Mouse (Mus musculus) erythroblast, embryonic 14.5 days (primary cell): ENCODE results near the gene Shd. TPM values are rescaled to one million over a fixed set of nuclear protein-coding genes. Genes with fewer than 3 reads are reported as not detected.

Source experiments
- H3K27me3 ChIP-seq: 2 replicates; pipeline ENCODE4 v1.6.1; 2012; ENCODE audit warnings: inconsistent platforms; ENCODE audit not compliant: control insufficient read depth
- H3K36me3 ChIP-seq: 2 replicates; pipeline ENCODE4 v1.6.1; 2012; ENCODE audit warnings: mild to moderate bottlenecking, inconsistent platforms; ENCODE audit not compliant: control insufficient read depth
- H3K4me1 ChIP-seq: 2 replicates; pipeline ENCODE4 v1.6.1; 2012; ENCODE audit warnings: inconsistent platforms; ENCODE audit not compliant: control insufficient read depth
- H3K4me3 ChIP-seq: replicated peaks from 2 replicates; pipeline ENCODE3; 2012; ENCODE audit warnings: moderate library complexity, mild to moderate bottlenecking, inconsistent platforms
- H3K9me3 ChIP-seq: 2 replicates; pipeline ENCODE4 v1.6.1; 2012; ENCODE audit warnings: low read length, inconsistent platforms, mixed read lengths; ENCODE audit not compliant: control insufficient read depth
- GATA1 ChIP-seq: IDR thresholded peaks from 2 replicates; pipeline ENCODE4 v1.6.1; 2012; ENCODE audit warnings: low read length, inconsistent platforms, mixed read lengths
- TAL1 ChIP-seq: IDR thresholded peaks from 3 replicates; pipeline ENCODE4 v1.6.1; 2012; ENCODE audit warnings: low read length, inconsistent platforms, mixed read lengths
- polyA plus RNA-seq: library from polyadenylated mRNA; stranded (reverse); fragments of >175 nt; gene quantifications from 2 replicates; pipeline ENCODE4 v1.2.3, GENCODE M21; 2012

Gene Shd
- polyA plus RNA-seq, 1 experiment = not detected

DNA sequence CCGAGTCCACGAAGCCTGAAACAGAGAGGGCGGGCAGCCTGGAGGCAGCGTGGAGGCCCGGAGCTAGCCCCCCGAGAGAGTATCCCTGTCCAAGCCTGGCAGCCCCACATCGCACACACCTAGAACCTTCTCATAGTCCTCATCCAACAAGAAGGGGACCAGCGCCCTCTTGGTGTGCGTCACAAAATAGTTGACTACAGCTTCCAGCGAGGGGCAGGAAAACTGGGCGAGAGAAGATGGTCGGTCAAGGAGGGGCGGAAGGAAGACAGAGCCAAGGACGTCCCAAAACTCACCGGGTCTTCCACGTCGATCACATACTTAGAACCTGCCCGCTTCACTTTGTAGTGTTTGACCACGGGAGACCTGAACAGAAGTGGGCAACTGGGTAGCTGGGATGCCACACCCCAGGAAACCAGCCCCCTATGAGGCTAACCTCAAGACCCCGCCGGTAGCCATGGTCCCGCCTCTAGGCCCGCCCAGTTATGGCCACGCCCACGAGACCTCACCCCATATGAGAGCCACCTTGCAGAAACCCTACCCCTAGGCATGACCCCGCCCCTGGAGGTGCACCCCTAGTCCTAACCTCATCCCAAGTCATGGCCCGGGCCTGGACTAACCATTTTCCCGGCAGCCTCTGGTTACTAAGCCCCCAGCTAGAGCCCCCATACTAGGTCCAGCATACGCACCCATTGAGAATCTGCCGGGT is 29.7 kb downstream of the Shd start:
- H3K4me1 ChIP-seq = peaks cover 2% of the 10 kb centered on the region; the same call in 1 of the 2 replicates
- H3K27me3 ChIP-seq = peaks cover 15% of the 10 kb centered on the region
- TF ChIP-seq GATA1 (no peak), TAL1 (no peak)
- no peaks in the 10 kb centered on the region for H3K36me3 ChIP-seq
- H3K4me3 ChIP-seq = no peak overlapping the region
- H3K9me3 ChIP-seq = no peaks in the 10 kb centered on the region

DNA sequence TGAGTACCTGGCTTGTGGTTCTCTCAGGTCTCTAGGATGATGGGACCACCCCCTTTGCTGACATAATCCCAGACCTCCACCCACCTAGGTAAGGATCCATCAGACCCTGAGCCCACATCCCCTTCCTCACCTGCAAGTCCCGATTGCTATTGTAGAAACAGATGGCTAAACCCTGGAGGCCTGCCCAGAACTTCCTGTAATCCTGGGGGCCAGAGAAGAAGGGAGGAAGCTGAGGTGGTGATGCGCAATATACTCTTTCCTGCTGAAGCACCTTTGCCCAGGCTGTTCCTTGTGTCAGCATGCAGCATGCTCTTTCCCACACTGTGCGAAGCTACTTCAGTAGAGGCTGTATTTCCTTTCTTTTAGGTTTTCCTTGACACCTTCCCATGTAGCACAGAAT is 32.7 kb downstream of the Shd start:
- peaks cover 21% of the 10 kb centered on the region for H3K27me3 ChIP-seq
- H3K9me3 ChIP-seq = no peaks in the 10 kb centered on the region
- no peak for TF ChIP-seq TAL1
- no peak for TF ChIP-seq GATA1
- no peaks in the 10 kb centered on the region for H3K36me3 ChIP-seq
- H3K4me3 ChIP-seq = no peak overlapping the region
- H3K4me1 ChIP-seq = peaks cover 10% of the 10 kb centered on the region

- TF ChIP-seq TAL1 (no peak), GATA1 (no peak)
- Histone ChIP-seq H3K36me3 (no peaks in the 10 kb centered on the region), H3K4me3 (peak within 1 kb of the TSS; percentile 4), H3K9me3 (no peaks in the 10 kb centered on the region), H3K27me3 (peaks cover 12% of the 10 kb centered on the region), H3K4me1 (peaks cover 33% of the 10 kb centered on the region)
These were observed 35.3 kb downstream of the Shd start, which contains the start of the genes Stap2 and Mpnd for GRCm38 (mm10) chr17:56005415-56006061. Stap2 (minus strand) TSS chr17:56005584. Mpnd (plus strand) TSS chr17:56005711.

DNA sequence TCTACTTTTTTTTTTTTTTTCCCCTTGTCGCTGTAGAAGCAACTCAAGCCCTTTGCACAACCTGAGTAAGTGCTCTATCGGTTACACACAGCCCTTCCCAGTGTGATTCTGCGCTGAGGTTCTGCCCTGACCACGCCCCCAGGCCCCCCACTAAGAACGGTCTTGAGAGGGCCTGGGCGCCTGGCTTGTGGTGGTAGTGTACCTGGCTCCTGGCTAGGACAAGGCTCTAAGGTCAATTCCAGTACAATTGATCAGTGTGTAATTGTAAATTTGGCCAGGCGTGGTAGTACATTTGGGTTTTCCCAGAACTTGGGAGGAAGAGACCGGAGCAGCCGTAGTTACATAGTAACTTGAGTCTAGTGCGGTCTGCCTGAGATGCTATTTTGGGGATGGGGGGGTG is 36.7 kb downstream of the Shd start:
- no peak for TF ChIP-seq TAL1
- TF ChIP-seq GATA1 = no peak
- Histone ChIP-seq H3K27me3 (peaks cover 11% of the 10 kb centered on the region), H3K4me1 (peaks cover 37% of the 10 kb centered on the region), H3K9me3 (no peaks in the 10 kb centered on the region), H3K36me3 (peaks cover 6% of the 10 kb centered on the region; the same call in 1 of the 2 replicates), H3K4me3 (no peak overlapping the region)

DNA sequence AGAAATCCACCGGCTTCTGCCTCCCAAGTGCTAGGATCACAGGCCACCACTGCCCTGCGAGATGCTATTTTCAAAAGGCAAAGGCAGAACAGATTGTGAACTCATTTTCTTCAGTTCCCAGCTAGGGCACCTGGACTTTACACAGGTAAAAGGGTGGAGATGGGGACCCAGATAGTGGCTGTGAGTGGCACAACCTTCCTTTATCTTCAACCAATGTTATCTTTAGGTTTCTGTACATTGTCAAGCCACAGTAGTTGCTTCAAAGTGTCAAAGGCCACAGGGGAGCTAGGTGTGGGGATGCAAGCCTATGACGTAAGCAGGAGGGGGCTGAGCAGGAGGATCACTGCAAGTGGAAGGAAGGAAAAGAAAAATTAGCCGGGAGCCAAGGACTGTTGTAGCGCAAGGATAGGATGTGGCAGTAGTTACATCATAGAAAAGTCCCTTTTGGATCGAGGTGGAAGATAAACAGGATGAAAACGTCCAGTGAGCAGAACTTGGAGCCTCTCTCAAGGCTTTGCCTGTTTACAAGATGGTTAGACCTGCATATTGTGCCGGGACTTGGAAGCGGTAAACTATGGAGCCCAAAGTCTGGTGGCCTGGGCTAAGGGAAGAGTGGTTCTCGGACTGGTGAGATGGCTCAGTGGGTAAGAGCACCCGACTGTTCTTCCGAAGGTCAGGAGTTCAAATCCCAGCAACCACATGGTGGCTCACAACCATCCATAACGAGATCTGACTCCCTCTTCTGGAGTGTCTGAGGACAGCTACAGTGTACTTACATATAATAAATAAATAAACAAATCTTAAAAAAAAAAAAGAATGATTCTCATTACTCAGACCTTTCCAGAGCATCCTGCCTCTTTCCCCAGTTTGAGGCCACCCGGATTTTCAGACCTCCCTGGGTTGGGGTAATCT is 37.4 kb downstream of the Shd start:
- peaks cover 37% of the 10 kb centered on the region for H3K4me1 ChIP-seq
- peaks cover 11% of the 10 kb centered on the region for H3K27me3 ChIP-seq
- H3K36me3 ChIP-seq = peaks cover 11% of the 10 kb centered on the region
- peak overlapping the region; percentile 87 for H3K4me3 ChIP-seq
- TF ChIP-seq GATA1 = no peak
- no peak for TF ChIP-seq TAL1
- no peaks in the 10 kb centered on the region for H3K9me3 ChIP-seq

GRCm38 (mm10) chr17:56008356-56009087 is 38.3 kb downstream of the Shd start:
- peaks cover 13% of the 10 kb centered on the region for H3K36me3 ChIP-seq
- peak overlapping the region; percentile 87 for H3K4me3 ChIP-seq
- no peaks in the 10 kb centered on the region for H3K9me3 ChIP-seq
- H3K4me1 ChIP-seq = peaks cover 37% of the 10 kb centered on the region
- TF ChIP-seq GATA1 = peak; percentile 68
- TF ChIP-seq TAL1 = no peak
- peaks cover 11% of the 10 kb centered on the region for H3K27me3 ChIP-seq

GRCm38 (mm10) chr17:56009088-56009961 is 39.1 kb downstream of the Shd start:
- Histone ChIP-seq H3K27me3 (peaks cover 11% of the 10 kb centered on the region), H3K9me3 (no peaks in the 10 kb centered on the region), H3K4me3 (peak overlapping the region; percentile 87), H3K4me1 (peaks cover 37% of the 10 kb centered on the region), H3K36me3 (peaks cover 13% of the 10 kb centered on the region)
- no peak for TF ChIP-seq GATA1
- no peak for TF ChIP-seq TAL1

DNA sequence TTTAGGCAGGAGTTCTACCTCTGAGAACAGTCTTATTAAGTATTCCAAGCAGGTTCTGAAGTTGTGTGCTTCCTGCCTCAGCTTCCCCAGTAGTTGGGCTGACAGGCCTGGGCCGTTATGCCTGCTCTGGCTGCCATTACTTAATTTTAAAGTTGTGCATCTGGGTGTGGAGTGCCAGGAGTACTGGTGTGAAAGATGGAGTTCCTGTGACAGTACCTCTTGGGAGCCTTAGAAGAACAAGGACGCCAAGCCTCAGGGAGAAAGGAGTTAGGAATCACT is 39.6 kb downstream of the Shd start:
- Histone ChIP-seq H3K4me1 (peaks cover 37% of the 10 kb centered on the region), H3K36me3 (peaks cover 16% of the 10 kb centered on the region), H3K4me3 (peak overlapping the region; percentile 87), H3K27me3 (peaks cover 6% of the 10 kb centered on the region), H3K9me3 (no peaks in the 10 kb centered on the region)
- TF ChIP-seq GATA1 (no peak), TAL1 (no peak)
